Mouse (Mus musculus) spleen, adult 2 months (tissue): ENCODE data around the gene B3gat3.

ENCODE experiments used
- CTCF ChIP-seq: fragments of 200-500 bp; IDR thresholded peaks from 2 replicates; pipeline ENCODE4 v1.5.1; 2011; ENCODE audit warnings: mild to moderate bottlenecking, inconsistent platforms; ENCODE audit not compliant: insufficient read depth, insufficient read length, insufficient replicate concordance; ENCODE audit errors: extremely low read depth
- POLR2A ChIP-seq: fragments of 200-500 bp; IDR thresholded peaks from 2 replicates; pipeline ENCODE4 v1.6.1; 2011; ENCODE audit warnings: low read depth, low read length, inconsistent platforms

DNA sequence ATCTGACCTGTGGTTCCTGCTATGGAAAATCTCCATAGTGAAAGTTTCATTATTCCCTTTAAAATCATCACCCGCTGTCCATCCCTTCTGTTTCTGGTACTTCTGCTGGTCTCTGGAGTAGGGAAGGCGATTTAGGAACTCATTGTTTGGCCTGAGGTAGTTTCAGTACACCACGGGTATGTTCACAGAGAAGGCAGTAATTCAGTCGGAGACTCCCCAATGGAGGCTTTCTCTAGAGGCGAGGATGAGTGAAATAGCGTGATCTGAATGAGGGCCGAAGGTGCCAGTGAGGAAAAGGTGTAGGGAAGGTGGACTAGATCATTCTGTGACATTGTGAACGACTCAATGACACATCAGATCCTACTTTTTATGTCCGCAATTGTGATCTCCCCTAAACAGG is 34.0 kb downstream of the B3gat3 start:
- TF ChIP-seq CTCF (no peak), POLR2A (no peak)
